Mouse (Mus musculus) kidney, postnatal 4 days (tissue): Measurements from ENCODE around the gene Plpp7.

Experiments
- DNase-seq, 2 experiments: peaks; one replicate each; pipeline ENCODE4 v3.0.0; 2021; ENCODE audit warnings: mixed read lengths in 2 of 2

The Plpp7 gene

DNA sequence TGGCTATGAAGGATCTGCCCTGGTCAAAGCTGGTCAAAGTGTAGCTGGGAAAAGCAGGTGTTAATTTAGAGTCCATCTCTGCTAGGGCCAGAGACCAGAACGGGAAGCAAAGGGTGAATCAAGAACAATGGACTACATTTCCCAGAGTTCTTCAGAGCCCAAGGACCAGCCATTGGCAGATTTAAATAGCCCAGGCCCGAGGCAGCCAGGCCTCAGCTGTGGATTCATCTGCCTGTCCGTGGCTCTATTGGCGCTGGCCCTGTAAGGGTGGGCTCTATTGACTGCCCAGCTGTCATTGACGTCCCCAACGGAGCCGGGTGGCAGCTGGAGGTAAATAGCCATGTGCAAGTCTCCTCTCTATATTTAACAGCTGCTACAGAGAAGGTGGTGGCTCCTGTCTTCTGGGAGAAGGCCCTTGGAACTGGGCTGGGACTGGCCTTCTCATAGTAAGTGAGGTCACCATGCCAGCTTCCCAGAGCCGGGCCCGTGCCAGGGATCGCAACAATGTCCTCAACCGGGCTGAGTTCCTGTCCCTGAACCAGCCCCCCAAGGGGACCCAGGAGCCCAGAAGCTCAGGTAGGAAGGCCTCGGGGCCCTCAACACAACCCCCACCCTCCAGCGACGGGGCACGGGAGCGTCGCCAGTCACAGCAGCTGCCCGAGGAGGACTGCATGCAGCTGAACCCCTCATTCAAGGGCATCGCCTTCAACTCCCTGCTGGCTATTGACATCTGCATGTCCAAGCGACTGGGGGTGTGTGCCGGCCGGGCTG is at the start of gene Plpp7:
TSS of gene Plpp7 (plus strand) at position 178 of the 771 bp plus-strand sequence.
- DNase-seq: peak; percentile 63 to 77

GRCm38 (mm10) chr2:32046009-32046408 is 49.3 kb upstream of the Plpp7 start:
- peak in 1 of 2 experiments; percentile 36 for DNase-seq

DNA sequence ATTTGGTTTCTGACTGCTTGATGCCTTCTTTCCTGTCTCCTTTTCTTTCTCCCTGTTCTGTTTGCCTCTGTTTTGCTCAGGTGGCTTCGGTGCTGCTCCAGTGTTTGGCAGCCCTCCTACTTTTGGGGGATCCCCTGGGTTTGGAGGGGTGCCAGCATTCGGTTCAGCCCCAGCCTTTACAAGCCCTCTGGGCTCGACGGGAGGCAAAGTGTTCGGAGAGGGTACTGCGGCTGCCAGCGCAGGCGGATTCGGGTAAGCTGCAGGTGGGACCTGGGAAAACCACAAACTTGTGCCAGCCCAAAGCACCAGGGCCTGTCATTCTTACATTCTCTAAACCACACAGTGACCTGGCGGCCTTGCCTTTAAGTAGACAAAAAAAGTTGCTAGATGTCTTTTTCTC is 48.0 kb upstream of the Plpp7 start:
- DNase-seq: no peak

DNA sequence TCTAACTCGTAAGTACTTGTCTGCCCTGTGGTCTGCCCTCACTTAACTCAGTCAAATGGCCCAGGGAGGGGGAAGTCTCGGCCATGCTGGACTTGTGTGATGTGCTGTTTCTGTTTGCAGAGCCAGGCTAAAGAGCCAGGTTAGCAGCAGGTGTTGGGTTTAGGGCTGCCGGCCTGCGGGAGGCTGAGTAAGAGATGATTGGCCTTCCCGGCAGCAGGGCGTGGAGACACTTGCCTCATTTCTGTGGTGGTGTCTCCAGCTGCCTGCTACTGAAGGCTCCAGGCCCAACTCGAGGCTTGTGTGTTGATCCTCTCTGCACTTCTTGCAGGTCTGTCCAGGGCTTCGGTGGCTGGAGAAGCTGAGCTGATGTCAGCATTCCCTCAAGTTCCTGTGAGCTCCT is 43.5 kb upstream of the Plpp7 start:
- DNase-seq: no peak

DNA sequence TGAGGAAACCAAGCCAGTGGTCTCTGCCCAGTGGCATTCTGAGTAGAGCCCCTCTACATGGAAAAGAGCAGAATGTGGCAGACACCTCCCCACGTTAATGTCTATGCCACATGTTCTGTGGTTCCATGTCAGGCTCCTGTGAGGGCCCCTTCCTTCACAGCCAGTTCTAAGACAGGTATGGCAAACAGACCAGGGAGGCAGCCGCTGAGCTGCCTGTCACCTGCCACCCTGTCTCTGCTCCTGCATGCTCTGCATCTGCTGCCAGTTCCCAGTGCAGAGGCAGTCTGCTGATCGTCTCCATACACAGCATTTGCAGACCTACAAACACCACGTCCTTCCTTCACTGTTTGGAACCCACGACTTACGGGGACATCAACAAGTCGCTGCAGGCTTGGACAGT is 42.9 kb upstream of the Plpp7 start:
- no peak for DNase-seq

DNA sequence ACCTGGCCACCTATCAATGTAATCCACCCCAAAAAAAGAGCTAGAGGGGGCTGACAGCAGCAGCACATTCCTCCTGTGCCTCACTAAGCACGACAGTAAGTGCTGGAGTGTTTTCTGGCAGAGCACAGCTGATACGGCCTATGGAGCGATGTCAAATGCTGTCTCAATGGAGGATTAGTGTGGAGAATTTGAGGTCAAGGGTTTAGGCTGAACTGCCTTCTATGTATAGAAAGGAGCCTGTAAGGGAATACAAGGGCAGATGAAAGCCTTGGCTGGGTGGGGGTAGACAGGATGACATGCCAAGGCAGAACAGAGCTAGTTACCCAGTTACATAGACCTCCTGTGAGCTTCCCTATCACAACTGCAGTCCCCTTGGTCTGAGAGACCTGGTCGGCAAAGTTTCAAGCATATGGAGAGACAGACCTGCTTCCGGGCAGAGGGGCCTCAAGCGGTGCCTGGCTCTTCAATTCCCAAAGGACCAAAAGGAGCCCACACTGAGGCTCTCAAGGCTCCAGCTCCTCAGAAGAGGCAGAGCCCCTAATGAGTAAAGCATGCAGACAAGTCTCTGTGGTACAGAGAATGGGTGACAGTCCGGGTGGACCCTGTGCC is 39.9 kb upstream of the Plpp7 start:
- no peak for DNase-seq

DNA sequence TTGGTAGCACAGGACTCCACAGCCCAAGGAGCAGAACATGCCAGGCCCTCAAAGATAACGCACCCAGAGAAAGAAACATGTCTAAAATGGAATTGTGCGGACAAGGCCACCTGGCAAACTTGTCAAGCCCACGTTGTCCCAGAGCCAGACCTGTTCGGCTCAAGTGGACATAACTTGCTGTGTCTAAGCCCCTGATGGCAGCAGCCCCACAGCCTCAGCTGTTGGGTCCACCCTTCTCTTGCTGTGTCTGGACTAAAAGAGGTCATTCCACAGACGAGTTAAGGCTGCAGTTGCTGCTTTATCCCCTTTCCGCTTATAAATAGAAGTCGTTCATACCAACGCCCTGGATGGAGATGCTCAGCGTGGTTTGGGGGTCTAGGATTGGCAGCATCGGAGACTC is 38.8 kb upstream of the Plpp7 start:
- no peak for DNase-seq

- no peak for DNase-seq
These were observed 38.0 kb upstream of the Plpp7 start for GRCm38 (mm10) chr2:32057360-32057759.

DNA sequence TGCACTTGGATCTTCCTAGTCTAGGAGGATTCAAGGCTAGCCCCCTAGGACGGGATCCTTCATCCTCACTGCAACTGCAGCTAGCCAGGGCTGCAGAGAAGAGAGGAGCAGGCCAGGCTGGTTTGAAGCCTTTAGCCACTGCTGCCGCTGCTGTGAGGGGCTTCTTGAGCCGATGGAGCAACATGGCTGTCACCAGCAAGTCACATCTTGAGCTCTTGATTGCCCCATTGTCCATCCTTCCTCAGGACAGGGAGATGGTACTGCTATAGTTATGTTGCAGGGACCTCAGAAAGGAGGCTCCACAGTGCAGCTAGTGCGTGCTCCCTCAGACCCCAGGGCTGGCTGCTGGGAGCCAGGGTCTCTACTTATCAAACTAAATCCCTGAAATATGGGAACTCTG is 37.5 kb upstream of the Plpp7 start:
- no peak for DNase-seq

DNA sequence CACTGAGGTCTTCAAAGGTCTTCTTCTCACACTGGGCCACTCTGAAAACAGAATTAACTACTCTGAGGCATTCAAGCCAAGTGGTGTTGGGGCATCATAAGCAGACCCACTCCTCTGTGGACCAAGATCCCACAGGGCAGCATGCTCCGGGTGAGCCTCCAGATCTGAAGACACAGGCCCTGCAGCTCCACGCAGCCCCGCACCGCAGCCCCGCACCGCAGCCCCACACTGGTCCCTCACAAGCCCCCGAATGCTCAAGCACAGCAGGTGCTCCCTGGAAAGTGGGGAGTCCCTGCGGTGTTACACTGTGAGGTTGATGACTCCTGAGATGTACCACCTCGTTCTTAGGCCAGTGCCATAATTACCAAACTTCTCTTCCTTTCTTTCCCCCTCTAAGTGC is 37.1 kb upstream of the Plpp7 start:
- DNase-seq: no peak

- DNase-seq: no peak
These were observed 36.6 kb upstream of the Plpp7 start for GRCm38 (mm10) chr2:32058716-32059115.

DNA sequence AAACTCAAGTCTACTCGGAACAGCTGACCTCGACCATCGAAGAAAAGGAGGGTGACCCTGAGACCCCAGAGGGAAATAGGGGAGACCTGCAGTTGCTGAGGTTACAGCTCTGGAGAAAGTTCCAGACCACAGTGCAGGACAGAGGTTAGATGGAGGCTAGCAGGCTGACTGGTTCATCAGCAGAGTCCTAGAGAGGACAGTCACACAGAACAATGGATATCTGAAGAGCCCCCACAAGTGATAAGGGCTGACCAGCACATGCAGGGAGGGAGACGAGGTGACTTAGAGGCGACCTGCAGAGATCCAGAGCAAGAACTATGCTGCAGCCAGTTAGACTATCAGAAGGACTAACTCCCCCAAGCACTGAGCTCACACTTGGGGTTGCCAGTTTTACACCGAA is 35.7 kb upstream of the Plpp7 start:
- no peak for DNase-seq

DNA sequence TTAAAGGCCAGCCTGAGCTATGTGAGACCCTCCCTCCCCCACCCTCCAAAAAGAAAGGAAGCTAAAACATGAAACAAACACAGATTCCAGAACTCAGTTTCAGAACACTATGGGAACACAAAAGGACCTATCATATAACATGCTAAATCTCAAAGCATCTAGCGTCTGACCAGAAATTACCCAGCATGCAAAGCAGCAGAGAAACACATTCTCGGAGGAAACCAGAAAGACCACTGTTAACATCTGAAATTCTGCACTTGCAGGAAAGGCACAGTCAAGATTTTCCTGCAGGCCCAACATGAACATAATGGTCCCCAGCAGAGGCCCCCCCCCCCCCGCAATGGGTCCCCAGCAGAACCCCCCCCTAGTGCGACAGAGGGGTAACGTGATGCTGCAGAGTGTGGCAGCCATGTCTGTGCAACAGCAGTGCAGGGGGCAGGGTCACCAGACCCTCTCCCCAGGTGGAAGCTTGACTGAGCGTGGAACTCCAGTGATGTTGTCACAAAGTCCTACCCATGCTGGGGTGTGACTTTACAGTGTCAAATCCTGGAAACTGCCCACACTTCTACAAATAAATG is 35.0 kb upstream of the Plpp7 start:
- DNase-seq: no peak

DNA sequence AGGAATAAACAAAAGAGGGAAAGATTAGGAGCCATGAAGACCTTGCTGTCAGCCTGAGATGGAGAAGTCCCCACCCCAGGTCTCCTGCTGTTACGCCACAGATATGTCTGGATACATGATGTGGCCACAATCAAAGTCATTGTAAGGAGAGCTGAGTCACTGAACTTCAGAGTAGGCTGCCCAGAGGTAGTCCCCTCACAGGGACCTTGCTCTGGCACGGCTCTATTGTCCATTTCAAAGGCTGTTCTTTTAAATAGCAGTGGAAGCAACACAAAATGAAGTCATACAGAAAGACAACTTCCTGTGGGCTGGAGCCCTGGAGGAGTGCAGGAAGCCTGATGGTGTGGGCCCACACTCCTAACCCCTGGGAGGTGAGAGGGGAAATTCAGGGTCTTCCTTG is 34.1 kb upstream of the Plpp7 start:
- DNase-seq: no peak

DNA sequence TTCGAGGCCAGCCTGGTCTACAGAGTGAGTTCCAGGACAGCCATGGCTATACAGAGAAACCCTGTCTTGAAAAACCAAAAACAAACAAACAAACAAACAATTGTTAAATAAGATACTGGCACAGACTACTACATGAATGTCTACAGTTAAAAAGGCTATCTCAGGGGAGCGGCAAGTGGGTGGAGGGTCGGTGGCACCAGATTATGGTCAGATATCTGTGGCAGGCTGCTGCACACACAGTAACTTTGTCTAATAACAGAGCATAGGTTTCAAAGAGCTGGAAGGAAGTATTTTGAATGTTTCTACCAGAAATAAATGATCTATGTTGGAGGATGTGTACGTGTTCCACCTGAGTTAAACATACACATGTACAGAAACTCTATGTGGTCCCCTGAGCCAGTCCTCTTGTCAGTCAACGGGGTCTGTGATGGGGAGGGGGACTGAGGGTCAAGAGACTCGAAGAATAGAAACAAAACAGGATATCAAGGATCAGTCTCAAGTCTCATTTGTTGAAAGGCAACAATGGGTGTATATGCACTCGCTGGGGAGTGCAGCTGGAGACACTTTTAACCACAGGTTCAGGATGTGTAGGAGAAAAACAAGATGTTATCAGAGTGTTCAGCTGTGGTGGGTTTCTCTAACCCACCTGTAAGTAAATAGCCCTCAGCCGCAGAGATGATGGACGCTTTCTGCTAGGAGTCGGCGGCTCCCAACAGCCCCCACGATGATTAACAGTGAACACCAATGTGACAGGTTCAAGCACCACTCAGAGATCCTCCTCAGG is 33.4 kb upstream of the Plpp7 start:
- no peak for DNase-seq

- DNase-seq: no peak
These were observed 32.5 kb upstream of the Plpp7 start for GRCm38 (mm10) chr2:32062626-32063410.

DNA sequence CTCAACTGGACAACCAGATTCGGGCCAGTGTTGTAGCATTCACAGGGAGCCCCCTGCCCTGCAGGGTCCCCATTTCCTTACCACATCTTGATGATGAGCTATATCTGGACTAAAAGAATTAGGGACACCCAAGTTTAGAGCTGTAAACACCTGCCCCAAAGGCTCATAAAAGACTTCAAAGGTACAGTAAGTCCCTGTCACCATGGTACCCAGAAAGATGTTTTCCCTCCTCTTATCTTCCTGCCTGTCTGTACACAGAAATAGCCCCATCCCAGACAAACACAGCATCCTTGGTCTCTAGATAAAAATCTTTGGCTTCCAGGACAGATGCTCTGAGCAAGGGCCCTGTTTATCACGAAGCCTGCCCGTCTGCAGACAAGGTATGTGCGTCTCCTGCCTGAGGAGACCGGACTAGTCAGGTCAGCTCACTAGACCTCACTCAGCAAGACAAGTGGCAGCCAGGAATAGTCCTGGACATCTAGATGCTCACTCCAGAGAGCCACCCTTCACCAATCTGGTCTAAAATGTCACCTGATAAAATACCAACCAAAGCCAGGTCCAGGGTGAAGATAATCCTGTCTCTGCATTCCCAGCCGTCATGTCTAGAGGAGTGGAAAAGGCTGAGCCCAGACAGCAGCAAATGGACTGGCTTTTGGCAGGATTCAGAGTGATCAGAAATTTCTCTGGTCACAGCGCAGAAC is 31.7 kb upstream of the Plpp7 start:
- no peak for DNase-seq

- no peak for DNase-seq
These were observed 30.4 kb upstream of the Plpp7 start for GRCm38 (mm10) chr2:32064913-32065312.

DNA sequence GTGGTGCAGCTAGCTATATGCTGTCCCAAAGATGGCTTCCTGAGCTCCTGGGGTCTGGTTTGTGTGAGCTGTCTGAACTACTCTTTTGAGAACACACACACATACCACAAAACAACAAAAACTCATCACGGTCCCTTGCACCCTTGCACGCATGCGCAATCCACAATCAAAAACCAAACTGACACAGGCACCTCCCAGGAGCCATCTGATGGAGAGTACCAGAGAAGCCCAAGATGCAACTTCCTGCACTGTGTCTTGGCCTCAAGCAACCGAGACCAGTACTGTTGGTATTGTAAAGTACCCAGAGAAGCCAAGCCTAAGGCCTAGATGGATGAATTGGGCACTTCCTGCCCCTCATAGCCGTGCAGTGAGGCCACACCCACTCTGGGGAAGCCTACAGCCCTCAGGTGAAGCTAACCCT is 29.9 kb upstream of the Plpp7 start:
- no peak for DNase-seq

DNA sequence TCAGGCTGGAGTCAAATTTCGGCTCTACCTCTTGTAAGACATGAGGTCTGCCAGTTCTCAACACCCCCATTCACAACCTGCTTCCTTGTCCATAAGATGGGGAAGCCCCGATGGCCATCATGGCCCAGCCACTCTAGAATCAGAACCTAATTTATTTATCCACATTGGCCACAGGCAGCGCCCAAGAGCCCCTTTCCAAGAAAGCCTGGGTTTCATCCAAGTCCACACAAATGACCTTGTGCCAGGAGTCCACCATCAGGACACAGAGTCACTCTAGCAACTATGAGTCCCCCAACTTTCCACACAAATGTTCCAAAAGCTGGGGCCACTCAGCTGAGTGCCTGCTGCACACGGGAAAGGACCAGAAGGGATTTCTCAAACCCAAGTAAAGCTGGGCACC is 29.3 kb upstream of the Plpp7 start:
- no peak for DNase-seq

DNA sequence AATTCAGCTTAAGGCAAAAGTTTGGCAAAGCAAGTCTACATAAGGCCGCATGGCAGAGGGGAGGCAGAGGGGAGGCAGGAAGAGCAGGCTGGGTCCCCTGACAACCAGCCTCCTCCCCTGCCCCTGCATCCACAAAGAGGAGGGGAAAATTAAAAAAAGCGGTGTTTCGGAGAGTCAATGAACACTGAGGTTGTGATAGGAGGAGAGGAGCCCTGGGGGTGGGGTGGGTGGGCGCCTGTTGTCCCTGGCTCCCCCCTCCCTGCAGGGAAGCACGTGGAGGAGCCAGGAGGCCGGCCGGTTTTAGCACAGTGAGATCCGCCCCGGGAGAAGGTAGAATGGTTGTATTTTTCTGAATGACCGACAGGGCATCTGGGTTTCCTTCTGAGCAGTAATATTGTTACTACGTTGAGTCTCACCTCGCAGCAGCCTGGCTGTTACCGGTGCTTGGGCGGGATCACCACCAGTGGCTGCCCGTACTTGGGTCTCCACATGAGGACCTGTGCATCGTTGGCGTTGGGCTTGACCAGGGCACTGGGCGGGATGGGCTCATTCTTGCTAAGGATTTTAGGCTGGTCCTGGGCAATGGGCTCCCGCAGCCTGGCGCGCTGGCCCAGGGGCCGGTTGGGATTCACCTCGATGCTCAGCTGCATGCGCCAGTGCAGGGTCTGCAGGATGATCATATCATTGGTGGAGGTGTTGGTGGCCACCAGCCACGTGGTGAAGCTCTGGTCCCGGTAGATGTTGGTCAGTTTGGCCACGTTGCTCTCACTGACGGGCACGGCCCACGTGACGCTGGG is 26.3 kb upstream of the Plpp7 start:
- no peak for DNase-seq
